Mouse (Mus musculus): Measurements from ENCODE around the gene Colq.

GRCm38 (mm10) chr14:31556526-31557260, 34.5 kb downstream of the Colq start:
- no peak for TF ChIP-seq POLR2A (IDR thresholded peaks at IDR 0.05; ENCODE audit: borderline replicate concordance, extremely low read depth, insufficient read depth, insufficient read length, poor library complexity, severe bottlenecking)
- TF ChIP-seq CTCF (IDR thresholded peaks at IDR 0.05; ENCODE audit: borderline replicate concordance, extremely low read depth, insufficient read depth, insufficient read length), result no peak
